Mouse (Mus musculus) heart, postnatal 0 days (tissue): ENCODE data around the gene Rps27. TPM values are rescaled to one million over a fixed set of nuclear protein-coding genes. Genes with fewer than 3 reads are reported as not detected.
A peak's percentile ranks its signal among the peaks of the same experiment; 100 is the strongest.

Experiments used
- ATAC-seq: fragments of 200-750 bp; cut with Nextera tagmentation; 2 replicates; pipeline ENCODE4 v1.8.0; 2017; ENCODE audit warnings: low read depth, moderate number of reproducible peaks, moderate library complexity; ENCODE audit not compliant: insufficient read depth
- DNase-seq: peaks from one replicate; pipeline ENCODE4 v3.0.0-alpha.2; 2016; ENCODE audit warnings: low spot score
- H3K27ac ChIP-seq: fragments of 300-500 bp; sonication (generic); 2 replicates; pipeline ENCODE4 v1.5.1; 2014; ENCODE audit warnings: low read depth, mild to moderate bottlenecking
- H3K27me3 ChIP-seq: fragments of 300-500 bp; sonication (generic); 2 replicates; pipeline ENCODE4 v1.6.1; 2014; ENCODE audit warnings: low read length, mixed read lengths; ENCODE audit not compliant: control insufficient read depth, insufficient read depth
- H3K36me3 ChIP-seq: fragments of 300-500 bp; sonication (generic); replicated peaks from 2 replicates; pipeline ENCODE4 v1.6.1; 2014; ENCODE audit warnings: low read length, mixed read lengths; ENCODE audit not compliant: control insufficient read depth, insufficient read depth
- H3K4me1 ChIP-seq: fragments of 300-500 bp; sonication (generic); 2 replicates; pipeline ENCODE4 v1.6.1; 2014; ENCODE audit warnings: antibody characterized with exemption; ENCODE audit not compliant: control insufficient read depth, insufficient read depth
- H3K4me2 ChIP-seq: fragments of 300-500 bp; sonication (generic); 2 replicates; pipeline ENCODE4 v1.6.1; 2014; ENCODE audit warnings: low read depth, mild to moderate bottlenecking, low read length, moderate library complexity
- H3K4me3 ChIP-seq: fragments of 300-500 bp; sonication (generic); 2 replicates; pipeline ENCODE4 v1.5.1; 2014; ENCODE audit warnings: low read depth, low read length
- H3K9ac ChIP-seq: fragments of 300-500 bp; sonication (generic); replicated peaks from 2 replicates; pipeline ENCODE4 v1.6.1; 2014; ENCODE audit warnings: low read depth, low read length, mixed read lengths
- H3K9me3 ChIP-seq: fragments of 300-500 bp; sonication (generic); replicated peaks from 2 replicates; pipeline ENCODE4 v1.6.1; 2016; ENCODE audit warnings: low read length; ENCODE audit not compliant: control insufficient read depth
- CTCF ChIP-seq: IDR thresholded peaks from 2 replicates; pipeline ENCODE4 v1.5.1; 2016; ENCODE audit warnings: antibody characterized with exemption, control low read depth, low read depth
- EP300 ChIP-seq: IDR thresholded peaks from 2 replicates; pipeline ENCODE4 v1.6.1; 2016; ENCODE audit warnings: antibody characterized with exemption, low read depth
- WGBS: fragments of 180-500 bp; shearing (Covaris S2); extraction: QIAGEN DNeasy Blood & Tissue Kit; methylation state at CpG from one replicate; pipeline ENCODE4 v1.1.7; 2014; 5-methylcytosine and 5-hydroxymethylcytosine counted together
- polyA plus RNA-seq: library from polyadenylated mRNA; unstranded; fragments of >200 nt; fragmentation: Nextera tagmentation; extraction: Ambion mirVana; gene quantifications from 2 replicates; pipeline ENCODE4 v1.2.1, GENCODE M21; 2015
- total RNA-seq: library from RNA; depleted of rRNA; stranded (reverse); fragments of >200 nt; gene quantifications from 2 replicates; pipeline ENCODE4 v1.2.3, GENCODE M21; 2014; ENCODE audit warnings: low replicate concordance

Gene Rps27
- total and polyA plus RNA-seq, 2 experiments from 2014 or later, result 908 to 3,347 TPM

GRCm38 (mm10) chr3:90215825-90216380 is 2.5 kb upstream of the Rps27 start:
- Histone ChIP-seq H3K9me3 (no peaks in the 10 kb centered on the region), H3K27ac (no peak overlapping the region), H3K4me2 (no peak overlapping the region), H3K4me3 (no peak overlapping the region), H3K27me3 (no peaks in the 10 kb centered on the region), H3K36me3 (peaks cover 16% of the 10 kb centered on the region), H3K4me1 (peaks cover 18% of the 10 kb centered on the region), H3K9ac (no peak overlapping the region)
- DNase-seq, result no peak
- no peak for ATAC-seq
- TF ChIP-seq CTCF, result no peak
- no peak for TF ChIP-seq EP300
- 29% methylated on average over 1 of the region's 1 CpGs for WGBS

- no peak for TF ChIP-seq EP300
- TF ChIP-seq CTCF, result no peak
- peak overlapping the region; percentile 97; the same call in 1 of the 2 replicates for H3K9ac ChIP-seq
- WGBS, result 15% methylated on average over 12 of the region's 12 CpGs
- DNase-seq (no peak), ATAC-seq (peak; percentile 42; the same call in 1 of the 2 replicates)
- H3K27ac ChIP-seq, result peak overlapping the region; percentile 49; the same call in 1 of the 2 replicates
- no peaks in the 10 kb centered on the region for H3K9me3 ChIP-seq
- H3K36me3 ChIP-seq, result peaks cover 31% of the 10 kb centered on the region
- peak overlapping the region; percentile 99 for H3K4me3 ChIP-seq
- H3K4me2 ChIP-seq, result peak overlapping the region; percentile 93
- no peaks in the 10 kb centered on the region for H3K27me3 ChIP-seq
- peaks cover 18% of the 10 kb centered on the region for H3K4me1 ChIP-seq
These were observed 669 bp upstream of the Rps27 start for GRCm38 (mm10) chr3:90213956-90214684.

- Histone ChIP-seq H3K27ac (peak overlapping the region; percentile 94; the same call in 1 of the 2 replicates), H3K9me3 (no peaks in the 10 kb centered on the region), H3K4me3 (peak overlapping the region; percentile 99), H3K4me2 (peak overlapping the region; percentile 93), H3K4me1 (peaks cover 18% of the 10 kb centered on the region), H3K36me3 (peaks cover 45% of the 10 kb centered on the region), H3K9ac (peak overlapping the region; percentile 97), H3K27me3 (no peaks in the 10 kb centered on the region)
- DNase-seq (no peak), ATAC-seq (no peak)
- 16% methylated on average over 5 of the region's 5 CpGs for WGBS
- TF ChIP-seq EP300 (no peak), CTCF (no peak)
These were observed 728 bp downstream of the Rps27 start for GRCm38 (mm10) chr3:90212723-90213122.

DNA sequence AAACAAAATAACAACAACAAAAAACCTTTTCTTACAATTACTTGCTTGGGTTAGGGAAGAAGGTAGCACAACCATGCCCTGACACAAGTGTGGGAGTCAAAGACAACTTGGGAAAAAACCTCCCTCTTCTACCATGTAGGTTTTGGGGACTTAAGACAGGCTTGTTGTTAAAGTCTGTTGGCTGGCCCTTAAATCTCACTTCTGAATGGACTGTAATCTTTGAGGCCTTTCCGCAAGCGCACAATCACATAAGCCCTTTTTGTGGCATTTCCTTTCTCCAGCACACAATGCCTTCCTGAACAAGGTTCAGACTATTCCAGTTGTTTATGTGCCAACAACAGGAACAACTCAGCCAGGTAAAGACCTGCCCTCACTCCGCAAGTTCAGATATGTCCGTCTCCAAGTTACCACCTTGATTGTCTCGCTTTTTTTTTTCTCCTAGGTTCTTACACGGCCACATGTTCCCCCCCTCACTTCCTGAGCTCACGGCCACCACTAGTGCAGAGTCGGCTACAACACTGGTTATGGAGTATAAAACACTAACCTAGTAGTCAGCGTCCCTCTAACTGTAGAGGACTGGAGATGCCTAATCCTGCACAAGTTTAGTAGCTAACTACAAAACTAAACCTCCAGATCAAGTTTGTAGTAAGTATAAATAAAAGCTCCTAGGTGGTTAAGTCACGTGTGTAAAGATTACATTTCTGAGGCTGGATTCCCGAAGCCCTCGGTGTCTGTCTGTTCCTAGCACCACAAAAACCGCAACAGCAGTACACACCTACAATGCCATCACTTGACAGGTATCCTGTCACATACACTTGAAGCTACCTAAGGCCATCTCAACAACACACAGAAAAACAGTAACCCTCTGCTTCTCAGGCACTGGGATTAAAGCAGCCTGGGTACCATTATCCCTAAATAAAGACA is 1.7 kb downstream of the Rps27 start:
- H3K4me2 ChIP-seq, result peak overlapping the region; percentile 93
- H3K27ac ChIP-seq, result peak overlapping the region; percentile 14; the same call in 1 of the 2 replicates

DNA sequence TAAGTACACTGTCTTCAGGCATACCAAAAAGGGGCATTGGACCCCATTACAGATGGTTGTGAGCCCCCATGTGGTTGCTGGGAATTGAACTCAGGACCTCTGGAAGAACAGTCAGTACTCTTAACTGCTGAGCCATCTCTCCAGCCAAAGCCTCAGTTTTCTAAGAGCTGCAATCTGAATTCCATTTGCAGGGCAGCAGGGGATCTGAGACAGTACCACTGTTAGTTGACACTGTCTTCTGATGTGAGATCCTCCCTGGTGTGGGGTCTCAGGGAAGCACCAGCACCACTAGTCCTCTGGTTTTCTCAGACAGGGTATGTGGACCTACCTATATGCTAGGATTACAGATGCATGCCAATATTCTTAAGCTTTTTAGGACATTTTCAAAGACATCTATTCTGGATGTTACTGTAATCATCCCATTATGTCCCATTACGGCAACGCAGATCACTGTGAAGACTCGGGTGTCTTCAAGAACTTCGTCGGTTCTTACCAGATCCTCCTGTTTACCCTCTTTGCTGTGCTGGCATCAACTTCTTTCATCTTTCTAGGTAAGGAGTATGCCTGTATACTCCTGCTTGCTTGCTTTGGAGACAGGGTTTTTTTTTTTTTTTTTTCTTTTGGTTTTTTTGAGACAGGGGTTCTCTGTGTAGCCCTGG is 3.4 kb downstream of the Rps27 start:
- ATAC-seq (no peak), DNase-seq (no peak)
- H3K4me3 ChIP-seq, result no peak overlapping the region
- TF ChIP-seq EP300 (no peak), CTCF (no peak)
- no peak overlapping the region for H3K9ac ChIP-seq
- H3K4me2 ChIP-seq, result no peak overlapping the region
- no peaks in the 10 kb centered on the region for H3K27me3 ChIP-seq
- H3K4me1 ChIP-seq, result peaks cover 18% of the 10 kb centered on the region
- H3K36me3 ChIP-seq, result peaks cover 46% of the 10 kb centered on the region
- H3K27ac ChIP-seq, result no peak overlapping the region
- H3K9me3 ChIP-seq, result no peaks in the 10 kb centered on the region
- WGBS, result 91% methylated on average over 5 of the region's 5 CpGs

More for the DNA sequence above, 1.7 kb downstream of the Rps27 start:
- peaks cover 18% of the 10 kb centered on the region for H3K4me1 ChIP-seq
- H3K4me3 ChIP-seq, result peak overlapping the region; percentile 99
- no peak for DNase-seq
- H3K36me3 ChIP-seq, result peaks cover 46% of the 10 kb centered on the region
- H3K9ac ChIP-seq, result peak overlapping the region; percentile 97; the same call in 1 of the 2 replicates
- TF ChIP-seq CTCF (no peak), EP300 (no peak)
- H3K9me3 ChIP-seq, result no peaks in the 10 kb centered on the region
- ATAC-seq, result no peak
- no peaks in the 10 kb centered on the region for H3K27me3 ChIP-seq
- 64% methylated on average over 13 of the region's 13 CpGs for WGBS
